In genomic region chr7:118001121-118001520, GRCm38 (mm10) we compare ENCODE assay signal across 10 mouse cellular contexts.
DNase-seq lines count a peak whose midpoint lies in the region; ATAC-seq lines count a peak whose summit lies in the region.
"Had no signal": no experiment of that assay in that cellular context is flagged by ENCODE, and none has a peak within 500 bp of the region (broad histone marks: within the 10 kb centered on the region; RNA-seq: fewer than 3 reads in every experiment).

No protein-coding gene starts in this region.

- no peak for ATAC-seq in neural tube, embryonic 15.5 days (ENCODE audit: low FRiP score)
- ATAC-seq in megakaryocyte, adult 5-6 weeks (ENCODE audit: poor library complexity, severe bottlenecking): no peak

- no peak overlapping the region for H3K27ac ChIP-seq in neural tube, embryonic 15.5 days (replicated peaks)
- H3K27ac ChIP-seq: embryonic facial prominence, embryonic 13.5 days; macrophage had no signal

- no peak overlapping the region for H3K4me2 ChIP-seq in neural tube, embryonic 15.5 days
- H3K4me2 ChIP-seq: embryonic facial prominence, embryonic 13.5 days had no signal

- H3K4me1 ChIP-seq in neural tube, embryonic 15.5 days: peaks cover 13% of the 10 kb centered on the region; the same call in 1 of the 2 replicates
- H3K4me1 ChIP-seq: embryonic facial prominence, embryonic 13.5 days had no signal

- no peaks in the 10 kb centered on the region for H3K27me3 ChIP-seq in neural tube, embryonic 15.5 days (replicated peaks)
- H3K27me3 ChIP-seq: embryonic facial prominence, embryonic 13.5 days had no signal

- no peaks in the 10 kb centered on the region for H3K36me3 ChIP-seq in neural tube, embryonic 15.5 days
- H3K36me3 ChIP-seq: embryonic facial prominence, embryonic 13.5 days had no signal

- 7% methylated on average over 4 of the region's 4 CpGs for WGBS in neural tube, embryonic 15.5 days

- peak; percentile 67 for DNase-seq in neural tube, embryonic 10.5 days (ENCODE audit: extremely low spot score, low spot score)
- peak; percentile 70 for DNase-seq in adrenal gland, postnatal 25 days
- peak; percentile 39 for DNase-seq in hindlimb bud, embryonic 11.5 days (ENCODE audit: extremely low spot score, low read depth, low spot score)
- peak; percentile 36 to 45 for DNase-seq in lung, postnatal 4 days
- DNase-seq in frontal cortex, postnatal 10 days (ENCODE audit: low spot score in 2 of 2): no peak
- DNase-seq in layer of hippocampus, postnatal 36 days: no peak

- no peak overlapping the region for H3K4me3 ChIP-seq in neural tube, embryonic 15.5 days (replicated peaks)
- H3K4me3 ChIP-seq: embryonic facial prominence, embryonic 13.5 days had no signal

- H3K9me3 ChIP-seq in neural tube, embryonic 15.5 days (replicated peaks): no peaks in the 10 kb centered on the region
- H3K9me3 ChIP-seq: embryonic facial prominence, embryonic 13.5 days had no signal

- H3K9ac ChIP-seq in neural tube, embryonic 15.5 days (replicated peaks): no peak overlapping the region
- H3K9ac ChIP-seq: embryonic facial prominence, embryonic 13.5 days had no signal

Comparison
In these comparisons a context has a peak if more than half of its experiments do, and no peak if none do; other contexts are left out.
1. DNase-seq: peak in neural tube, embryonic 10.5 days (single experiment), adrenal gland, postnatal 25 days (single experiment), hindlimb bud, embryonic 11.5 days (single experiment) and lung, postnatal 4 days (2 of 2); none in frontal cortex, postnatal 10 days (0 of 2) and layer of hippocampus, postnatal 36 days (0 of 2).